Mouse (Mus musculus): Measurements from ENCODE around the gene Crim1. TPM values are rescaled to one million over a fixed set of nuclear protein-coding genes. Genes with fewer than 3 reads are reported as not detected.

The Crim1 gene
- total RNA-seq, 2 experiments from 2014 or later, result 25.0 to 25.6 TPM

- DNase-seq, result no peak
- intact Hi-C loops (cut with DNase I), result no loop called here
These were observed 118.8 kb downstream of the Crim1 start for GRCm38 (mm10) chr17:78318810-78319209.

GRCm38 (mm10) chr17:78321216-78321835 lies 121.3 kb downstream of the Crim1 start:
- intact Hi-C loops (cut with DNase I), result no loop called here
- no peak for DNase-seq

GRCm38 (mm10) chr17:78322369-78323335 lies 122.6 kb downstream of the Crim1 start:
- intact Hi-C loops (cut with DNase I), result no loop called here
- no peak for DNase-seq

- intact Hi-C loops (cut with DNase I), result no loop called here
- no peak for DNase-seq
These were observed 125.8 kb downstream of the Crim1 start for GRCm38 (mm10) chr17:78325761-78326332.

GRCm38 (mm10) chr17:78326381-78326780 lies 126.3 kb downstream of the Crim1 start:
- DNase-seq, result no peak
- intact Hi-C loops (cut with DNase I), result no loop called here

GRCm38 (mm10) chr17:78327187-78327586 lies 127.1 kb downstream of the Crim1 start:
- no peak for DNase-seq
- intact Hi-C loops (cut with DNase I), result no loop called here

- no peak for DNase-seq
- intact Hi-C loops (cut with DNase I), result no loop called here
These were observed 128.2 kb downstream of the Crim1 start for GRCm38 (mm10) chr17:78328287-78328686.

GRCm38 (mm10) chr17:78331438-78331837 lies 131.4 kb downstream of the Crim1 start:
- intact Hi-C loops (cut with DNase I), result no loop called here
- no peak for DNase-seq

- intact Hi-C loops (cut with DNase I), result no loop called here
- DNase-seq, result no peak
These were observed 133.2 kb downstream of the Crim1 start for GRCm38 (mm10) chr17:78333275-78333674.

GRCm38 (mm10) chr17:78335250-78335649 lies 135.2 kb downstream of the Crim1 start:
- intact Hi-C loops (cut with DNase I), result no loop called here
- DNase-seq, result no peak

GRCm38 (mm10) chr17:78343688-78344087 lies 143.6 kb downstream of the Crim1 start:
- intact Hi-C loops (cut with DNase I), result no loop called here
- no peak for DNase-seq

- intact Hi-C loops (cut with DNase I), result no loop called here
- DNase-seq, result no peak
These were observed 147.2 kb downstream of the Crim1 start for GRCm38 (mm10) chr17:78347111-78347801.

- no peak for DNase-seq
- intact Hi-C loops (cut with DNase I), result no loop called here
These were observed 151.8 kb downstream of the Crim1 start for GRCm38 (mm10) chr17:78351676-78352499.

GRCm38 (mm10) chr17:78352500-78352855 lies 152.4 kb downstream of the Crim1 start:
- intact Hi-C loops (cut with DNase I), result no loop called here
- DNase-seq, result no peak

GRCm38 (mm10) chr17:78354411-78354810 lies 154.4 kb downstream of the Crim1 start:
- intact Hi-C loops (cut with DNase I), result no loop called here
- DNase-seq, result no peak

- no peak for DNase-seq
- intact Hi-C loops (cut with DNase I), result no loop called here
These were observed 154.8 kb downstream of the Crim1 start for GRCm38 (mm10) chr17:78354871-78355270.

GRCm38 (mm10) chr17:78355611-78356010 lies 155.6 kb downstream of the Crim1 start:
- no peak for DNase-seq
- intact Hi-C loops (cut with DNase I), result no loop called here

- intact Hi-C loops (cut with DNase I), result no loop called here
- DNase-seq, result no peak
These were observed 157.7 kb downstream of the Crim1 start for GRCm38 (mm10) chr17:78357753-78358152.

- no peak for DNase-seq
- intact Hi-C loops (cut with DNase I), result no loop called here
These were observed 158.2 kb downstream of the Crim1 start for GRCm38 (mm10) chr17:78358251-78358726.

All from gastrocnemius, postnatal 36 days (tissue).